Mouse (Mus musculus) megakaryocyte, embryonic 14.5 days (primary cell): Measurements from ENCODE around the gene Eva1b. TPM values are rescaled to one million over a fixed set of nuclear protein-coding genes. Genes with fewer than 3 reads are reported as not detected.
"Not testable (repeated sequence)": the region's sequence is repeated elsewhere in the genome, so short reads cannot be mapped to it uniquely, and the experiment has no call there.

Experiments used
- H3K27me3 ChIP-seq: replicated peaks from 2 replicates; pipeline ENCODE3; 2012; ENCODE audit warnings: inconsistent platforms
- H3K36me3 ChIP-seq: replicated peaks from 2 replicates; pipeline ENCODE3; 2012; ENCODE audit warnings: low read length, inconsistent platforms, mixed read lengths
- H3K4me1 ChIP-seq: 2 replicates; pipeline ENCODE4 v1.6.1; 2012; ENCODE audit warnings: inconsistent platforms
- H3K4me3 ChIP-seq: replicated peaks from 2 replicates; pipeline ENCODE3; 2012; ENCODE audit warnings: moderate library complexity, mild to moderate bottlenecking, inconsistent platforms
- H3K9me3 ChIP-seq: 2 replicates; pipeline ENCODE4 v1.6.1; 2012; ENCODE audit warnings: inconsistent platforms
- FLI1 ChIP-seq: IDR thresholded peaks from 2 replicates; pipeline ENCODE4 v1.6.1; 2012; ENCODE audit warnings: low read length, inconsistent platforms, mixed read lengths
- GATA1 ChIP-seq: IDR thresholded peaks from 3 replicates; pipeline ENCODE4 v1.6.1; 2012; ENCODE audit warnings: mixed read lengths, low read length, inconsistent platforms, borderline replicate concordance
- polyA plus RNA-seq: library from polyadenylated mRNA; stranded (reverse); fragments of >175 nt; gene quantifications from 2 replicates; pipeline ENCODE4 v1.2.3, GENCODE M21; 2012; ENCODE audit warnings: low replicate concordance; ENCODE audit not compliant: insufficient read depth

Gene Eva1b
- polyA plus RNA-seq, 1 experiment = 56.4 TPM

DNA sequence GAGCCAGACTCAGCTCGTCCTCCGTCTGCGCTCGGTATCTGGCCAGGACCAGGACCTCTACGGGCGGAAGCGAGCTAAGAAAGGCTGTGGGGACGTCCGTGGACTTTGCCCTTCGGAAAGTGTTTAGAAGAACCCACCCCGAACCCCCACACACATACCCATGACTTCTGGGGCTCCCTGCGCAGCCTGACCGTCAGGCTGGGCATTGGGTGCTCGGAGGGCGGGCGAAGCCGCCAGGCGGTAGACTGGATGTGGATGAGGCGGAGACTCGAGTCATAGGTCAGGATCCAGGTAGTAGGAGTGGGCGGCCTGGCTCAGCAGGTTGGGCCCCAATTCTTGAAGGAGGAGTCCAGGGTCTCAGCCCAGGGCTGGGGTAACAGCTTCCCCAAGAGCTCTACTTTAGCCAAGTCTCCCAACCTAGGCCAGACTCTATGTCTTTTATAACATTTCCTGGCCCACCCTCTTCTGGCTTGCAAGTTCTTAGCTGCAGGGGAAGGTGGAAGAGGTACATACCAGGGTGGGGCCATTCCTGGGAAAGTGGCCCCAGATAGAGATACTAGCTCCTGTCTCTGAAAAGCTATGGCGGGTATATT is 15.6 kb downstream of the Eva1b start, which contains the start of gene Sh3d21:
Gene Sh3d21 (minus strand): TSS at position 425 of the 593 bp plus-strand sequence.
- peaks cover 1% of the 10 kb centered on the region for H3K27me3 ChIP-seq

DNA sequence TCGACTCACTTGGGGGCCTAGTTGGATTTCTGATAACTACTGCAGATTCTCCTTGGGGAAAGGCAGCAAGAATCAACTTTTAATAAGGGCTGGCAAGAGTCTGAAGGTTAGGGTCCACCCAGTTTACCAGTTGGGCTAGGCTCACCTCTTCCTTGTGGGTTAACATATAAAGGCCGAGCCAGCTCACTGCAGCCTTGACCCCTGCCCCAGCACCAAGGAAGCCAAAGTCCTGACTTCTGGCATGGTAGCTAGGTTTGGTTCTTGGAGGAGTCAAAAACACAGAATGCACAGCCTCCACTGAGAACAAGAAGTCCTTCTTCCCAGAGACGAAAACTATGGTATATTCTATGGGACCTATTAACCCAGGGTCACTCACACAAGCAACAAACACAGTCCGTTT is 16.1 kb downstream of the Eva1b start:
- TF ChIP-seq FLI1 (no peak), GATA1 (no peak)
- H3K4me3 ChIP-seq = no peak overlapping the region

More for the DNA sequence above, 15.6 kb downstream of the Eva1b start, which contains the start of gene Sh3d21:
- Histone ChIP-seq H3K4me1 (peaks cover 18% of the 10 kb centered on the region), H3K9me3 (no peaks in the 10 kb centered on the region), H3K36me3 (peaks cover 39% of the 10 kb centered on the region), H3K4me3 (peak within 1 kb of the TSS; percentile 88)
- no peak for TF ChIP-seq FLI1
- no peak for TF ChIP-seq GATA1

DNA sequence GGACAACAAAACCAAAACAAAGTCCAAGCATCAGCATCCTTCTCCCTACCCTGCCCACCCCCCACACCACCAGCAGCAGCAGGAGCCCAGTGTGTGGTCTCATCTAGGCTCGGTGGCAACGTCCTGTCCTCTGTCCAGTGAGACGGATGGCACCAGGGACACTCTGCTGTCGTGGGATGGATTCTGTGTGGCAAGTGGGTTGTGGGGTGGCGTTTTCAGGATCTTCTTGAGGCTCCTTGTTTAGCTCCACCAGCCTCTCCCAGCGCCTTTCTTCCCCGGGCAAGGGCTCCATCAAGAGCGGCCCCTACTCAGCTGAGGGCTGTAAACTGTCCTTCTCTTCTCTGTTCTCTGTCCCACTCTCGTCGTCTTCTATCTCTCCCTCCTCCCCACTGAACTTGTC is 17.5 kb downstream of the Eva1b start:
- H3K27me3 ChIP-seq, H3K4me3 ChIP-seq, H3K9me3 ChIP-seq: not testable (repeated sequence)
- H3K36me3 ChIP-seq = peaks cover 58% of the 10 kb centered on the region
- H3K4me1 ChIP-seq = peaks cover 18% of the 10 kb centered on the region

More for the DNA sequence above, 16.1 kb downstream of the Eva1b start:
- H3K9me3 ChIP-seq = no peaks in the 10 kb centered on the region
- peaks cover 1% of the 10 kb centered on the region for H3K27me3 ChIP-seq
- H3K4me1 ChIP-seq = peaks cover 18% of the 10 kb centered on the region
- H3K36me3 ChIP-seq = peaks cover 44% of the 10 kb centered on the region

DNA sequence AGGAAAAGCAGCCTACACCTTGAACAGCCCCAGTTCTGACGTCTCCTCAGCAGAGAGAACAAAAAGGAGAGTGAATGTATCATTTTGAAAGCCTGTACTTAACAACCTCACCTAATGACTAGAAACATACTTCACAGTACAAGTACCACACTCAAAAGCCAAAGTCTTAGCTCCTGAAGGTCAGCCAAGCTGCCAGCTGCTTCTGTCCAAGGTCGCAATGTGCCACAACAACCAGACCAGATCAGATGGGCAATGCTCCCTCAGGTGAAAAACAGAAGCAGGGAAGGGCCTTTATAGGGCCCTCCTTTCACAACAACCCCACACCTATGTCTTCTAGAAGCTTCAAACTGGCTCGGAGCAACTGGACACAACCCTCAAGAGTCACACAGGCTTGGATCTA is 18.5 kb downstream of the Eva1b start:
- TF ChIP-seq GATA1 (no peak), FLI1 (no peak)
- Histone ChIP-seq H3K36me3 (peaks cover 68% of the 10 kb centered on the region), H3K4me3 (no peak overlapping the region), H3K9me3 (no peaks in the 10 kb centered on the region), H3K27me3 (peaks cover 1% of the 10 kb centered on the region), H3K4me1 (peaks cover 18% of the 10 kb centered on the region)

DNA sequence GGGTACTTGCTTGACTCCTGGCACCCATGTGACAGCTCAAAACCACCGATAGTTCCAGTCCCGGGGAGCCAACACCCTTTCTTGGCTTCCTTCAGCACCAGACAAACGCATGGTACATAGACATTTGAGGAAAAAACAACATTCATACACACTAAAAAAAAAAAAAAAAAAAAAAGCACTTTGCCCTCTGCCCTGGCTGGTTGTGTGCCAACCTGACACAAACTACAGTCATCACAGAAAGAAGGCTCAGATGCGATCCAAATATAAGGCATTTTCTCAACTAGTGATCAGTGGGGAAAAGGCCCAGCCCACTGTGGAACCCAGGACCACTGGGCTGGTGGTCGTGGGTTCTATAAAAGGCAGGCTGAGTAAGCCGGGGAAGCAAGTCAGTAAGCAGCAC is 21.3 kb downstream of the Eva1b start:
- Histone ChIP-seq H3K9me3 (no peaks in the 10 kb centered on the region), H3K4me3 (no peak overlapping the region), H3K4me1 (no peaks in the 10 kb centered on the region; the same call in 1 of the 2 replicates), H3K36me3 (peaks cover 85% of the 10 kb centered on the region), H3K27me3 (no peaks in the 10 kb centered on the region)
- TF ChIP-seq FLI1 = no peak
- TF ChIP-seq GATA1 = no peak

DNA sequence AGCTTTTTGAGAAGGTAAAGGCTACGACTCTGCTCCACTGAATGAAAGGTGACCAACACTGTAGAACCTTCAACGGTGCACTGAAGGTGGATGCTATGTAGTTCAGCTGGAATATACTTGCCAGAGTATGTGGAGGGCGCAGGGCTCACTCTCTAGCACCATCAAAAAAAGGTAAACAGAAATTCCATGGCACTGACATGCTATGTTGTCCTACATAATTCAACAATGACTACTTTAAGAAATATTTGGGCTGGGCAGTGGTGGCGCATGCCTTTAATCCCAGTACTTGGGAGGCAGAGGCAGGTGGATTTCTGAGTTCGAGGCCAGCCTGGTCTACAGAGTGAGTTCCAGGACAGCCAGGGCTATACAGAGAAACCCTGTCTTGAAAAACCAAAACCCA is 23.2 kb downstream of the Eva1b start:
- H3K36me3 ChIP-seq = peaks cover 98% of the 10 kb centered on the region
- not testable (repeated sequence) for H3K9me3 ChIP-seq, H3K4me1 ChIP-seq, H3K27me3 ChIP-seq, H3K4me3 ChIP-seq

DNA sequence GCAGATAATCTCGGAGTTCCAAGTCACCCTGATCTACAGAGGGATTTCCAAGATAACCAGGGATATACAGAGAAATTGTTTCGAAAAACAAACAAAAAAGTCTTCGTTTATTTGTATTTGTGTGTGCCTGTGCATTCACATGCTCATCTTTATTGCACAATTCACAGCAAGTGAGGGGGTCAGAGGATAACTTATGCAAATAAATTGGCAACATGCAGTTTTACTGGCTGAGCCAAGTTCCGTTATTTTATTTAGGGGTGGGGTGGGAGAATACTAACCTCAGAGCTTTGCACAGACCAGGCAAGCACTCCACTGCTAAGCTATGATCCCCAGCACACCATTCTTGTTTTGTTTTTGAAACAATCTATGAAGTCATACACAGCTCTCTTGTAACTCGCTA is 26.3 kb downstream of the Eva1b start:
- no peak overlapping the region for H3K4me3 ChIP-seq
- peaks cover 95% of the 10 kb centered on the region for H3K36me3 ChIP-seq
- no peaks in the 10 kb centered on the region; the same call in 1 of the 2 replicates for H3K4me1 ChIP-seq
- no peaks in the 10 kb centered on the region for H3K27me3 ChIP-seq
- H3K9me3 ChIP-seq = no peaks in the 10 kb centered on the region
- TF ChIP-seq GATA1 = no peak
- TF ChIP-seq FLI1 = no peak

DNA sequence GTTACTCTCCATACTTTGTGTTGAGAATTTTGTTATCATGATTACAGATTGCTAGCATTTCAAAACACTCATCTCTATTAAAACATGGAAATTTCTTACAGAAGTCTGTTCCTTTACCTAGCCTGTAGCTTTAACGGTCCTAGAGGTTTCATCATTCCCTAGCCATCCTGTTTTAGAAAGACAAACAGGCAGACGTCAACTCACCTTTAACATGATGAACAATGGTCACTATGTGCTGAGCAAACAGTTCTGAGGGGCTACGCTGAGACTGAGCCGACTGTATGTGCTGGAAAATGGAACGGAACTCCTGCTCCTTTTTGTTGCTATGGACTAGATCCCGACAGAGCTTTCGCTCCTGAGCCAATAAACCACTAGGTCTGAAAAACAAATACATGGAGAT is 28.4 kb downstream of the Eva1b start:
- not testable (repeated sequence) for H3K27me3 ChIP-seq, H3K4me1 ChIP-seq, H3K9me3 ChIP-seq, H3K4me3 ChIP-seq
- peaks cover 95% of the 10 kb centered on the region for H3K36me3 ChIP-seq

DNA sequence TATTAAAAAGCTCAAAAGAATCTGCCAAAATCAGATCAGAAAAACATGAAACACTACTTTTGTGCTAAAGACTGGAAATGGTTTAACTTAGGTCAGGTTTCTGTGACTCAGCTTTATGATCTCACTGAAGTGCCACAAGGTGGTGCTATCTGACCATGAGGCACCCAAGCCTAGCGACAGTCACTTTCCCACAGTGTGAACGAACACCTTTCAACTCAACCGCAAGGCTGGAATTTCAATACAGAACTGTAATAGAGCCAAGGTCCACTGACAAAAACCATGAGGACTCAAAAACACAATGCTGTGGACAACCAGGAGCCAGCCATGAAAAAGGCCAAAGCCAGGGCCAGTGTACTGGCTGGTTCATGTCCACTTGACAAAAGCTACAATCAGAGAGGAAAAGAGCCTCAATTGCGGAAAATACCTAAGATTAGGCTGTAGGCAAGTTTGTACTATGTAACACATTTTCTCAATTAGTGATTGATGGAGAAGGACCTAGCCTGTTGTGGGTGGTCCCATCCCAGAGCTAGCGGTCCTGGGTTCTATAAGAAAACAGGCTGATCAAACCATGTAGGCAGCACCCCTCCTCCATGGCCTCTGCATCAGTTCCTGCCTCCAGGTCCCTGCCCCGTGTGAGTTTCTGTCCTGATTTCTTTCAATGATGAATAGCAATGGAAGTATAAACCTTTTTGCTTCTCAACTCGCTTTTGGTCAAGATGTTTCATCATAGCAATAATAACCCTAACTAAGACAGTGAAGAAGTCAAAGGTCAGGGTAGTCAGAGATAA is 33.8 kb downstream of the Eva1b start:
- peaks cover 94% of the 10 kb centered on the region for H3K36me3 ChIP-seq
- H3K4me1 ChIP-seq = peaks cover 25% of the 10 kb centered on the region
- H3K9me3 ChIP-seq = no peaks in the 10 kb centered on the region
- no peak overlapping the region for H3K4me3 ChIP-seq
- no peaks in the 10 kb centered on the region for H3K27me3 ChIP-seq
- no peak for TF ChIP-seq GATA1
- TF ChIP-seq FLI1 = no peak

DNA sequence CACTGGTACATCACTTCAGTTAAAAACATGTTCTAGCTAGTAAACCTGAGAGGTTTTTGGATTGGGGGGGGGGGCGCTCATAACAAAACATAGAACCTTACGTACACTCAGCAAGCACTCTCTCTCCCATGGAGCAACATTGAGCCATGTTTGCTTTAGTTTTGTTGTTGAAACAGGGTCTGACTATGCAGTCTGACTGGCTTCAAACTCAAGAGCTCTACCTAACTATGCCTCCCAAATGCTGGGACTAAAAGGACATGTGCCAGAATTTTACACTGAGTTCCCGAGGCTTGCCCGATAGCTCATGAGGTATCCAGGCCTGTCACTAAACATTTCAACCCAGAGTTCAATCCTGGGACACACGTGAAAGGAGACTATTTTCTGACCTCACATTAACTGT is 35.5 kb downstream of the Eva1b start:
- no peak overlapping the region for H3K4me3 ChIP-seq
- no peaks in the 10 kb centered on the region for H3K27me3 ChIP-seq
- TF ChIP-seq GATA1 (no peak), FLI1 (no peak)
- peaks cover 96% of the 10 kb centered on the region for H3K36me3 ChIP-seq
- H3K9me3 ChIP-seq = no peaks in the 10 kb centered on the region
- peaks cover 31% of the 10 kb centered on the region for H3K4me1 ChIP-seq

DNA sequence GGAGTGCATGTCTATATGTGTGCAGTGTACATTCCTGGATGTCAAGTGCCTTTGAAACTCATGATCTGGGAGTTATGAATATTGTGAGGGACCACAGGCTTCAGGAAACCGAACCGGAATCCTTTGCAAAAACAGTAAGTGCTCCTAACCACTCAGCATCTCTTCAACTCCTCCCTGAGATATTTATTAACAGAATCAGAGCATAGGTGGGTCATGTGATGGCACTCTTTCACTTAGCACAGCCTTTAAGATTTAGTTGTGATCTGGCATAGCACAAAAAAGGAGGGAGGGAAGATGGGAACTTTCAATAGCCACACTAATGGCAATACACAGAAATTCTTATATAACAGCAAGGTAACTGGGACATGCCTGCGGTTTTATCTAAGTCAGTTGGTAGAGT is 39.6 kb downstream of the Eva1b start:
- Histone ChIP-seq H3K36me3 (peaks cover 92% of the 10 kb centered on the region), H3K27me3 (no peaks in the 10 kb centered on the region), H3K4me1 (peaks cover 45% of the 10 kb centered on the region), H3K4me3 (no peak overlapping the region), H3K9me3 (no peaks in the 10 kb centered on the region)
- TF ChIP-seq GATA1 = no peak
- no peak for TF ChIP-seq FLI1
